Mouse (Mus musculus): Measurements from ENCODE around the gene Nefh. TPM values are rescaled to one million over a fixed set of nuclear protein-coding genes. Genes with fewer than 3 reads are reported as not detected.
A peak's percentile ranks its signal among the peaks of the same experiment; 100 is the strongest.

Nefh gene
- total and polyA plus RNA-seq, 2 experiments from 2014 or later: 8.3 to 13.0 TPM

GRCm38 (mm10) chr11:4974376-4975122, 26.7 kb upstream of the Nefh start:
- Histone ChIP-seq H3K4me2 (ENCODE audit: low read depth, low read length, poor library complexity, severe bottlenecking) (no peak overlapping the region), H3K4me3 (ENCODE audit: low read depth, low read length) (no peak overlapping the region), H3K4me1 (ENCODE audit: insufficient read depth, low read length) (no peaks in the 10 kb centered on the region), H3K27ac (ENCODE audit: low read depth, low read length) (no peak overlapping the region), H3K36me3 (ENCODE audit: insufficient read depth, low read length) (no peaks in the 10 kb centered on the region), H3K9me3 (ENCODE audit: low read length) (no peaks in the 10 kb centered on the region), H3K9ac (replicated peaks; ENCODE audit: low read length, poor library complexity, severe bottlenecking) (no peak overlapping the region), H3K27me3 (ENCODE audit: insufficient read depth, low read length) (no peaks in the 10 kb centered on the region)
- DNase-seq (ENCODE audit: low spot score): no peak
- ATAC-seq (ENCODE audit: low FRiP score): no peak
- no peak for TF ChIP-seq CTCF (IDR thresholded peaks at IDR 0.05)
- 85% methylated on average over 11 of the region's 11 CpGs for WGBS

GRCm38 (mm10) chr11:4973871-4974256, 26.0 kb upstream of the Nefh start:
- H3K27ac ChIP-seq (ENCODE audit: low read depth, low read length): no peak overlapping the region
- DNase-seq (ENCODE audit: low spot score): no peak
- no peak overlapping the region for H3K4me2 ChIP-seq (ENCODE audit: low read depth, low read length, poor library complexity, severe bottlenecking)
- no peak for TF ChIP-seq CTCF (IDR thresholded peaks at IDR 0.05)
- no peaks in the 10 kb centered on the region for H3K36me3 ChIP-seq (ENCODE audit: insufficient read depth, low read length)
- 85% methylated on average over 2 of the region's 2 CpGs for WGBS
- H3K9me3 ChIP-seq (ENCODE audit: low read length): no peaks in the 10 kb centered on the region
- no peak overlapping the region for H3K9ac ChIP-seq (replicated peaks; ENCODE audit: low read length, poor library complexity, severe bottlenecking)
- H3K4me1 ChIP-seq (ENCODE audit: insufficient read depth, low read length): no peaks in the 10 kb centered on the region
- no peak overlapping the region for H3K4me3 ChIP-seq (ENCODE audit: low read depth, low read length)
- H3K27me3 ChIP-seq (ENCODE audit: insufficient read depth, low read length): no peaks in the 10 kb centered on the region
- ATAC-seq (ENCODE audit: low FRiP score): no peak

- Histone ChIP-seq H3K4me1 (ENCODE audit: insufficient read depth, low read length) (no peaks in the 10 kb centered on the region), H3K27me3 (ENCODE audit: insufficient read depth, low read length) (no peaks in the 10 kb centered on the region), H3K36me3 (ENCODE audit: insufficient read depth, low read length) (no peaks in the 10 kb centered on the region), H3K4me3 (ENCODE audit: low read depth, low read length) (no peak overlapping the region), H3K9me3 (ENCODE audit: low read length) (no peaks in the 10 kb centered on the region), H3K27ac (ENCODE audit: low read depth, low read length) (no peak overlapping the region), H3K4me2 (ENCODE audit: low read depth, low read length, poor library complexity, severe bottlenecking) (no peak overlapping the region), H3K9ac (replicated peaks; ENCODE audit: low read length, poor library complexity, severe bottlenecking) (no peak overlapping the region)
- peak; percentile 89 for TF ChIP-seq CTCF (IDR thresholded peaks at IDR 0.05)
- 56% methylated on average over 13 of the region's 13 CpGs for WGBS
- peak; percentile 22; the same call in 1 of the 2 replicates for ATAC-seq (ENCODE audit: low FRiP score)
- peak; percentile 81 for DNase-seq (ENCODE audit: low spot score)
These were observed 25.4 kb upstream of the Nefh start for GRCm38 (mm10) chr11:4972967-4973870.

DNA sequence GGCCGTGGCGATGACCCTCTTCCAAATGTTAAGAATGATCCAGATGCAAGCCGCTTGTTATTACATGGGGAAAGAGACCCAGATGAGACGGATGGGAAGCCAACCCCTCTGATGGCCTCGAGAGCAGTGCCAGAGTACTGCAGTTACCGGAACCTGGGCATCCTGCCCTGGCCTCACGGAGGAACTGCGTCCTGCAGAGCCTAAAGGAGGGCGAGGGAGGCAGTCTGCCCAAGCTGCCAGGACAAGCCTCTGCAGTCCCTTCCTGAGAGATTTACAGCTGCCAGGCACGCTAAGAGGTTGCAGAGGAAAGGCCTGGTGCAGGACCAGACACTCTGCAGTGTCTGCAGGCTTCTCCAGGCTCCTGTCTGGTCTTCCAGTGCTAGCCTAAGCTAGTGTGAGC, 20.5 kb upstream of the Nefh start:
- DNase-seq (ENCODE audit: low spot score): no peak
- H3K27ac ChIP-seq (ENCODE audit: low read depth, low read length): no peak overlapping the region
- WGBS: 68% methylated on average over 10 of the region's 10 CpGs

GRCm38 (mm10) chr11:4967549-4967948, 19.7 kb upstream of the Nefh start:
- Histone ChIP-seq H3K4me3 (ENCODE audit: low read depth, low read length) (no peak overlapping the region), H3K36me3 (ENCODE audit: insufficient read depth, low read length) (no peaks in the 10 kb centered on the region), H3K4me1 (ENCODE audit: insufficient read depth, low read length) (no peaks in the 10 kb centered on the region), H3K4me2 (ENCODE audit: low read depth, low read length, poor library complexity, severe bottlenecking) (no peak overlapping the region), H3K27ac (ENCODE audit: low read depth, low read length) (no peak overlapping the region), H3K9ac (replicated peaks; ENCODE audit: low read length, poor library complexity, severe bottlenecking) (no peak overlapping the region), H3K27me3 (ENCODE audit: insufficient read depth, low read length) (no peaks in the 10 kb centered on the region), H3K9me3 (ENCODE audit: low read length) (no peaks in the 10 kb centered on the region)
- no peak for DNase-seq (ENCODE audit: low spot score)
- no peak for ATAC-seq (ENCODE audit: low FRiP score)
- TF ChIP-seq CTCF (IDR thresholded peaks at IDR 0.05): no peak
- 43% methylated on average over 2 of the region's 2 CpGs for WGBS

More for the DNA sequence above, 20.5 kb upstream of the Nefh start:
- TF ChIP-seq CTCF (IDR thresholded peaks at IDR 0.05): no peak
- Histone ChIP-seq H3K4me3 (ENCODE audit: low read depth, low read length) (no peak overlapping the region), H3K27me3 (ENCODE audit: insufficient read depth, low read length) (no peaks in the 10 kb centered on the region), H3K4me2 (ENCODE audit: low read depth, low read length, poor library complexity, severe bottlenecking) (no peak overlapping the region), H3K4me1 (ENCODE audit: insufficient read depth, low read length) (no peaks in the 10 kb centered on the region), H3K9ac (replicated peaks; ENCODE audit: low read length, poor library complexity, severe bottlenecking) (peak overlapping the region; percentile 33; the same call in 1 of the 2 replicates), H3K36me3 (ENCODE audit: insufficient read depth, low read length) (no peaks in the 10 kb centered on the region), H3K9me3 (ENCODE audit: low read length) (no peaks in the 10 kb centered on the region)
- no peak for ATAC-seq (ENCODE audit: low FRiP score)

DNA sequence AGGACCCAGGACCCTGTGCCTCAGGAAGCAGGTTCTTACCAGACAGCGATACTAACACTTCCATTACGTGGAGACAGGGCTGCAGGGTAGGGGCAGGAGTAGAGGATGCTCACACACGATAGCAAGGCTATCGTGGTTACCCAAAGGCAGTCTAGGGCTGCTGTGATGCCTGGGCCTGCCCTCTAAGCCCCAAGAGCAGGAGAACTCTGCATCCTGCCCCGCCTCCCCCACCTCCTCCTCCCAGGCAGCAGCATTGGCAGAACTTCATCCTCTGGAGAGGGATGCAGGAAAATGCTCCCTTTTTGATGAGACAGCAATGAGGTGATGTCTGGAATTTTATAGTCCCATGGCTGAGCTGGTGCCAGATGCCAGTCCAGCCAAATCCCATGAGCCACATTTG, 19.0 kb upstream of the Nefh start:
- no peaks in the 10 kb centered on the region for H3K36me3 ChIP-seq (ENCODE audit: insufficient read depth, low read length)
- H3K27ac ChIP-seq (ENCODE audit: low read depth, low read length): no peak overlapping the region
- H3K4me1 ChIP-seq (ENCODE audit: insufficient read depth, low read length): no peaks in the 10 kb centered on the region
- H3K4me2 ChIP-seq (ENCODE audit: low read depth, low read length, poor library complexity, severe bottlenecking): no peak overlapping the region
- DNase-seq (ENCODE audit: low spot score): no peak
- WGBS: 61% methylated on average over 5 of the region's 5 CpGs
- TF ChIP-seq CTCF (IDR thresholded peaks at IDR 0.05): no peak
- no peaks in the 10 kb centered on the region for H3K9me3 ChIP-seq (ENCODE audit: low read length)
- no peak overlapping the region for H3K4me3 ChIP-seq (ENCODE audit: low read depth, low read length)
- no peaks in the 10 kb centered on the region for H3K27me3 ChIP-seq (ENCODE audit: insufficient read depth, low read length)
- no peak for ATAC-seq (ENCODE audit: low FRiP score)
- H3K9ac ChIP-seq (replicated peaks; ENCODE audit: low read length, poor library complexity, severe bottlenecking): no peak overlapping the region
